Mouse (Mus musculus) brain, embryonic 14.5 days (tissue): ENCODE measurements around the gene Scn1b.

Experiments
- CTCF ChIP-seq: fragments of 200-500 bp; IDR thresholded peaks from 2 replicates; pipeline ENCODE4 v1.5.1; 2012; ENCODE audit warnings: inconsistent platforms, mild to moderate bottlenecking, moderate library complexity, borderline replicate concordance; ENCODE audit not compliant: insufficient read depth, insufficient read length; ENCODE audit errors: extremely low read depth
- POLR2A ChIP-seq: fragments of 200-500 bp; IDR thresholded peaks from 2 replicates; pipeline ENCODE4 v1.6.1; 2012; ENCODE audit warnings: mild to moderate bottlenecking, inconsistent platforms, borderline replicate concordance; ENCODE audit not compliant: poor library complexity, insufficient read depth, insufficient read length, severe bottlenecking; ENCODE audit errors: extremely low read depth

GRCm38 (mm10) chr7:31156034-31156928 is 29.5 kb upstream of the Scn1b start:
- TF ChIP-seq CTCF, result peak; percentile 49; the same call in 1 of the 2 replicates
- no peak for TF ChIP-seq POLR2A
